Mouse (Mus musculus) stomach, embryonic 16.5 days (tissue): ENCODE measurements around the gene H2al1g. TPM values are rescaled to one million over a fixed set of nuclear protein-coding genes. Genes with fewer than 3 reads are reported as not detected.
"Not testable (repeated sequence)": the region's sequence is repeated elsewhere in the genome, so short reads cannot be mapped to it uniquely, and the experiment has no call there.

ENCODE experiments used
- ATAC-seq: fragments of 200-750 bp; cut with Nextera tagmentation; 2 replicates; pipeline ENCODE4 v1.8.0; 2017; ENCODE audit warnings: moderate number of reproducible peaks, moderate TSS enrichment; ENCODE audit not compliant: insufficient read depth, low FRiP score
- H3K27ac ChIP-seq: fragments of 300-500 bp; sonication (generic); 2 replicates; pipeline ENCODE4 v1.5.1; 2014; ENCODE audit warnings: low read length
- H3K27me3 ChIP-seq: fragments of 300-500 bp; sonication (generic); 2 replicates; pipeline ENCODE4 v1.6.1; 2014; ENCODE audit warnings: low read length, control low read depth, mixed read lengths; ENCODE audit not compliant: control insufficient read depth, insufficient read depth
- H3K36me3 ChIP-seq: fragments of 300-500 bp; sonication (generic); 2 replicates; pipeline ENCODE4 v1.6.1; 2014; ENCODE audit warnings: low read length; ENCODE audit not compliant: control insufficient read depth, insufficient read depth
- H3K4me1 ChIP-seq: fragments of 300-500 bp; sonication (generic); 2 replicates; pipeline ENCODE4 v1.6.1; 2014; ENCODE audit warnings: low read length, control low read depth, mixed read lengths; ENCODE audit not compliant: control insufficient read depth, insufficient read depth
- H3K4me2 ChIP-seq: fragments of 300-500 bp; sonication (generic); 2 replicates; pipeline ENCODE4 v1.6.1; 2014; ENCODE audit warnings: low read depth, low read length, mixed read lengths
- H3K4me3 ChIP-seq: fragments of 300-500 bp; sonication (generic); replicated peaks from 2 replicates; pipeline ENCODE4 v1.5.1; 2014; ENCODE audit warnings: mild to moderate bottlenecking, low read length
- H3K9ac ChIP-seq: fragments of 300-500 bp; sonication (generic); 2 replicates; pipeline ENCODE4 v1.6.1; 2014; ENCODE audit warnings: low read length
- H3K9me3 ChIP-seq: fragments of 300-500 bp; sonication (generic); replicated peaks from 2 replicates; pipeline ENCODE4 v1.6.1; 2016; ENCODE audit warnings: low read length, control low read depth; ENCODE audit not compliant: control insufficient read depth
- WGBS: fragments of 180-500 bp; shearing (Covaris S2); extraction: QIAGEN DNeasy Blood & Tissue Kit; methylation state at CpG from one replicate; pipeline ENCODE4 v1.1.7; 2014; 5-methylcytosine and 5-hydroxymethylcytosine counted together
- polyA plus RNA-seq: library from polyadenylated mRNA; unstranded; fragments of >200 nt; fragmentation: Nextera tagmentation; extraction: Ambion mirVana; gene quantifications from 2 replicates; pipeline ENCODE4 v1.2.1, GENCODE M21; 2015

Gene H2al1g
- polyA plus RNA-seq, 1 experiment from 2014 or later = not detected

- H3K9me3 ChIP-seq, H3K27me3 ChIP-seq, H3K4me3 ChIP-seq, H3K9ac ChIP-seq, H3K27ac ChIP-seq, H3K4me1 ChIP-seq, H3K36me3 ChIP-seq, H3K4me2 ChIP-seq, ATAC-seq: not testable (repeated sequence)
- 82% methylated on average over 1 of the region's 6 CpGs for WGBS
These were observed 12.7 kb upstream of the H2al1g start, which contains the start of gene H2al1c for GRCm38 (mm10) chrX:11305355-11305754. Gene H2al1c, plus strand, starts transcription at chrX:11305655.

- not testable (repeated sequence) for H3K4me2 ChIP-seq, H3K27me3 ChIP-seq, ATAC-seq, H3K4me3 ChIP-seq, H3K9me3 ChIP-seq, H3K27ac ChIP-seq, H3K4me1 ChIP-seq, H3K36me3 ChIP-seq, H3K9ac ChIP-seq
- no CpG with 5 or more reads among the region's 6 CpGs for WGBS
These were observed 9.5 kb upstream of the H2al1g start, which contains the start of gene H2al1d for GRCm38 (mm10) chrX:11308524-11308923. Gene H2al1d, plus strand, starts transcription at chrX:11308824.

- not testable (repeated sequence) for H3K9ac ChIP-seq, H3K4me1 ChIP-seq, H3K27ac ChIP-seq, H3K4me3 ChIP-seq, ATAC-seq, H3K36me3 ChIP-seq, H3K4me2 ChIP-seq, H3K27me3 ChIP-seq, H3K9me3 ChIP-seq
- WGBS = no CpG with 5 or more reads among the region's 3 CpGs
These were observed 6.4 kb upstream of the H2al1g start, which contains the start of gene H2al1e for GRCm38 (mm10) chrX:11311634-11312033. Gene H2al1e, plus strand, starts transcription at chrX:11311934.

- no CpG with 5 or more reads among the region's 6 CpGs for WGBS
These were observed 3.2 kb upstream of the H2al1g start, which contains the start of gene H2al1f for GRCm38 (mm10) chrX:11314858-11315257. Gene H2al1f, plus strand, starts transcription at chrX:11315158.

DNA sequence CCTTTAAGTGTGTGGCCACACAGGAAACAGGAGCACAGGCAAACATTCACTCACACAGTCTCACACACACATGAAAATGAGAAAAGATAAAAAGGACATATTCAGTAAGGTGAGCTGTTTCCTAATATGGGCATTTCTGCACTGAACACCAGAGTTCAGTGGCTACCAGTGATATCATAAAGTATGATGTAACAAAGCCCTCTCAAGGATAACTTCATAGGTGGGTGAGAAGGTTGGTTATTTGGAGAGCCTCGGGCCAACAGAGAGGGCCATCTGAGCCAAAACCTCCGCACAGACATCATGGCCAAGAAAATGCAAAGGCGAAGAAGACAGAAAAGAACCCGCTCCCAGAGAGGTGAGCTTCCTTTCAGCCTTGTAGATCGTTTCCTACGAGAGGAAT, 3.1 kb downstream of the H2al1g start, which contains the start of gene H2al1h:
Gene H2al1h (plus strand): TSS at position 301 of the 400 bp plus-strand sequence.
- H3K36me3 ChIP-seq, H3K4me1 ChIP-seq, H3K4me2 ChIP-seq, H3K27ac ChIP-seq, ATAC-seq, H3K4me3 ChIP-seq, H3K27me3 ChIP-seq, H3K9me3 ChIP-seq, H3K9ac ChIP-seq: not testable (repeated sequence)
- no CpG with 5 or more reads among the region's 6 CpGs for WGBS

More at GRCm38 (mm10) chrX:11314858-11315257, 3.2 kb upstream of the H2al1g start, which contains the start of gene H2al1f:
- H3K27me3 ChIP-seq, H3K36me3 ChIP-seq, H3K27ac ChIP-seq, H3K9me3 ChIP-seq, H3K4me1 ChIP-seq, H3K9ac ChIP-seq, H3K4me3 ChIP-seq, H3K4me2 ChIP-seq, ATAC-seq: not testable (repeated sequence)

DNA sequence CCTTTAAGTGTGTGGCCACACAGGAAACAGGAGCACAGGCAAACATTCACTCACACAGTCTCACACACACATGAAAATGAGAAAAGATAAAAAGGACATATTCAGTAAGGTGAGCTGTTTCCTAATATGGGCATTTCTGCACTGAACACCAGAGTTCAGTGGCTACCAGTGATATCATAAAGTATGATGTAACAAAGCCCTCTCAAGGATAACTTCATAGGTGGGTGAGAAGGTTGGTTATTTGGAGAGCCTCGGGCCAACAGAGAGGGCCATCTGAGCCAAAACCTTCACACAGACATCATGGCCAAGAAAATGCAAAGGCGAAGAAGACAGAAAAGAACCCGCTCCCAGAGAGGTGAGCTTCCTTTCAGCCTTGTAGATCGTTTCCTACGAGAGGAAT, 6.3 kb downstream of the H2al1g start, which contains the start of gene H2al1i:
Gene H2al1i (plus strand): TSS at position 301 of the 400 bp plus-strand sequence.
- H3K27me3 ChIP-seq, H3K9me3 ChIP-seq, H3K36me3 ChIP-seq: not testable (repeated sequence)

GRCm38 (mm10) chrX:11327522-11327921, 9.5 kb downstream of the H2al1g start, which contains the start of gene H2al1j:
Gene H2al1j, plus strand, starts transcription at chrX:11327822.
- H3K4me3 ChIP-seq, H3K4me2 ChIP-seq, H3K36me3 ChIP-seq, H3K4me1 ChIP-seq, H3K27ac ChIP-seq, H3K9ac ChIP-seq, ATAC-seq, H3K27me3 ChIP-seq, H3K9me3 ChIP-seq: not testable (repeated sequence)
- 89% methylated on average over 2 of the region's 2 CpGs for WGBS

More for the DNA sequence above, 6.3 kb downstream of the H2al1g start, which contains the start of gene H2al1i:
- H3K4me3 ChIP-seq, H3K27ac ChIP-seq, H3K4me1 ChIP-seq, ATAC-seq, H3K4me2 ChIP-seq, H3K9ac ChIP-seq: not testable (repeated sequence)
- 88% methylated on average over 2 of the region's 5 CpGs for WGBS

DNA sequence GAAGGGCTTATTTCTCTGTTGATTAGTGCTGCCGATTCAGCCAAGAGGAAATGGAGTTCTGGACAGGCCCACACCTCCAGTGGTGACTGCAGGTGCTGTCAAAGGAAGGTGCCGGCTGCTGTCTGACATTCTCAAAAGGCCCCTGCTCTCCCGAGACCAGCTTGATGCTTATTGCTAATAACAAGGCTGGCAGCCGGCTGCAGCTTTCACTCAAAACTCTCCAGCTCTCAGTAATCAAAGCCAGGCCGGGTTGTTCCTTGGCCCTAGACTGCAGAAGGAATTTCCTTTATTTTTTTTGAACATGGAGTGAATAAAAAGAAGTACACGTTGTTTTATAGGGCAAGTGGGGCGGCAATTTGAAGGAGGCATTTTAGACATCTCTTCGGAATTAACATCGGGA, 27.7 kb downstream of the H2al1g start:
- ATAC-seq = no peak
- H3K36me3 ChIP-seq = no peaks in the 10 kb centered on the region
- 62% methylated on average over 9 of the region's 9 CpGs for WGBS
- no peaks in the 10 kb centered on the region for H3K9me3 ChIP-seq
- H3K9ac ChIP-seq = no peak overlapping the region
- no peak overlapping the region for H3K4me3 ChIP-seq
- peaks cover 5% of the 10 kb centered on the region; the same call in 1 of the 2 replicates for H3K27me3 ChIP-seq
- no peak overlapping the region for H3K4me2 ChIP-seq
- H3K4me1 ChIP-seq = no peaks in the 10 kb centered on the region
- H3K27ac ChIP-seq = no peak overlapping the region

GRCm38 (mm10) chrX:11346756-11347155, 28.7 kb downstream of the H2al1g start:
- 87% methylated on average over 3 of the region's 3 CpGs for WGBS
- no peak for ATAC-seq
- Histone ChIP-seq H3K27me3 (peaks cover 9% of the 10 kb centered on the region; the same call in 1 of the 2 replicates), H3K9me3 (no peaks in the 10 kb centered on the region), H3K36me3 (no peaks in the 10 kb centered on the region), H3K27ac (no peak overlapping the region), H3K9ac (no peak overlapping the region), H3K4me1 (no peaks in the 10 kb centered on the region), H3K4me2 (no peak overlapping the region), H3K4me3 (no peak overlapping the region)
